Mouse (Mus musculus): ENCODE measurements around the gene Sephs2. TPM values are rescaled to one million over a fixed set of nuclear protein-coding genes. Genes with fewer than 3 reads are reported as not detected.

The Sephs2 gene
- polyA plus RNA-seq (2012; rRNA removed) = 12.9 and 16.0 TPM in 2 replicates

DNA sequence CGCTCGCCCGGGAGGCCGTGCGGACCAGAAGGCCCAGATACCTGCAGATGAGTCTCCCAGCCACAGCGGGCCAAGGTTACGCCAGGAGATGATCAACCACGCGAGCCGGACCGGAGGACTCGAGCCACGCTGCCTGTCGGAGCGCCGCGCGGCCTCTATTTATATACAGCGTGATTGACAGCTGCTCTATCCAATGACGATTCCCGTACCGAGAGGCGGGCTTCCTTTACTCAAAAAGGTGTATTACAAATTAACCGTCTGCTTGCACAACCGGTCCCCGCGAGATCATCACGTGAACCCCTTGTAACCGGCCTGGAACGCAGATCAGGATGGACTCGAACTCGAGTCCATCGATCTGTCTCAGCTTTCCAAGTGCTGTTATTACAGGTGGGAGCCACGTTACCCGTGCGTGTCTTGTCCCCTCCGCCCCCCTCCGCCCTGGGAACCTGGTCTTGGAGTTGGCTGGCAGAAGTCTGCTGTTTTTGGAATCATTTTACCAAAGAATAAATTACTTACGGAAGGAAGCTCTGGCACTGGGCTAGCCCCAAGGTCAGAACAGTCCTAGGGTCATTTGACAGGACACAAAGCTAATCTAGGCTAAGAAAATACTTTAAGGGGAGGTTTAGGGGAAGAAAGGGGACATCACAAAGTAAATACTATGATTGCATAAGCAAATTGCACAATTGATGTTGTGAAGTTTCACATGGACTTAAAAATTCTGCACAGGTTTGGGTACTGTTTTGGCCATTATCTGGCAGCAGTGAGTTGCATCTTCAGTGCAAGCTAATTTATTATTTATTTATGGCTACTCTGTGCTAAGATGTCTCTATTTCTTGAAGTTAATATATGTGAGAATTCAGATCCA, at the start of gene Sephs2:
Gene Sephs2 (minus strand): TSS at position 131 of the 865 bp plus-strand sequence.
- Histone ChIP-seq H3K27ac (ENCODE audit: insufficient read depth, low read length) (peak within 1 kb of the TSS; percentile 83), H3K36me3 (ENCODE audit: control insufficient read depth, insufficient read depth, low read length) (0 out of 2 replicates have a peak, but pooled peaks cover 2% of the 10 kb centered on the region), H3K27me3 (ENCODE audit: control insufficient read depth, insufficient read depth, low read length) (no peaks in the 10 kb centered on the region), H3K4me1 (ENCODE audit: control insufficient read depth, insufficient read depth, insufficient read length) (peaks cover 13% of the 10 kb centered on the region; the same call in 1 of the 2 replicates), H3K4me3 (ENCODE audit: extremely low read depth, insufficient read depth, insufficient read length) (peak within 1 kb of the TSS; percentile 93)
- peak; percentile 91 to 93 for DNase-seq (ENCODE audit: low read depth in 1 of 2, low spot score in 2 of 2)
- TF ChIP-seq CTCF (IDR thresholded peaks at IDR 0.05; ENCODE audit: extremely low read depth, insufficient read depth, insufficient read length, insufficient replicate concordance) (no peak), POLR2A (IDR thresholded peaks at IDR 0.05; ENCODE audit: low read depth, low read length) (peak; percentile 98)
- WGBS = 3% methylated on average over 39 of the region's 39 CpGs

DNA sequence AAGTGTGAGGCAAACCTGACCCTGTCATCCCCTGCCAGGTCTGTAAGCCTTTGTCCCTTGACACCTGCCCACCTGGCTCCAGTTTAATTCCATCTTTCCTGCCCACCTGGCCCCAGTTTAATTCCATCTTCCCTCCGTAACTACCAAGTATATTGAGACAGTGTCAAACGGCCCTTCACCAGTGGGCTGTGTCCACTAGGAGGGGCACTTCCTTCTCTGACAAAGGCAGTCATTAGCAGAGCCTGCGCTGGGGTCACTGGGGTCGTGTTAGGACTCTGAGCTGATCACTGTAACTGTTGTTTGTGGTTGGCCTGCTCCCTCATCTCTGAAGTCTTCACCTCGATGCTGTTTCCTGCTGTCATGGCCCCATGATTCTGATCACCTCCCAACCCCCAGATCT, 48.2 kb upstream of the Sephs2 start:
- DNase-seq (ENCODE audit: low read depth in 1 of 2, low spot score in 2 of 2) = no peak
- Histone ChIP-seq H3K4me1 (ENCODE audit: control insufficient read depth, insufficient read depth, insufficient read length) (no peaks in the 10 kb centered on the region), H3K27ac (ENCODE audit: insufficient read depth, low read length) (no peak overlapping the region), H3K27me3 (ENCODE audit: control insufficient read depth, insufficient read depth, low read length) (no peaks in the 10 kb centered on the region), H3K4me3 (ENCODE audit: extremely low read depth, insufficient read depth, insufficient read length) (no peak overlapping the region), H3K36me3 (ENCODE audit: control insufficient read depth, insufficient read depth, low read length) (peaks cover 31% of the 10 kb centered on the region)
- TF ChIP-seq POLR2A (IDR thresholded peaks at IDR 0.05; ENCODE audit: low read depth, low read length) (no peak), CTCF (IDR thresholded peaks at IDR 0.05; ENCODE audit: extremely low read depth, insufficient read depth, insufficient read length, insufficient replicate concordance) (no peak)
- 60% methylated on average over 5 of the region's 5 CpGs for WGBS

DNA sequence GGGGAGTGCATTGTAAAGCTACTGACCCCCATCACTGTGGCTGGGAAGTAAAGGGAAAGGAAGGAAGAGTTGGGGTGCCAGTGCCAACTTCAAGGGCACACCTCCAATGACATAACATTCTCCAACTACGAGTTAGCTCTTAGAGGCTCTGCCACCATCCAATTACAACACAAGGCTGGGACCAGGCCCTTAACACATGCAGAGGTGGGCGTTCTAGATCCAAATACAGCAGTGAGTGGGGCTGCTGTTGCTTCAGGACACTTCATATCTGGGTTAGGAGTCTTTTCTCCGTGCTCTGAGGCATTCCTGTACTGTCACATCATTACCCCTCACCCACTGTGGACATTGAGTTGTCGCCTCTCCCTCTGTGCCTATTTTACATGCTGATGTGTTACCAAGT, 47.3 kb upstream of the Sephs2 start:
- Histone ChIP-seq H3K27me3 (ENCODE audit: control insufficient read depth, insufficient read depth, low read length) (no peaks in the 10 kb centered on the region), H3K27ac (ENCODE audit: insufficient read depth, low read length) (no peak overlapping the region), H3K36me3 (ENCODE audit: control insufficient read depth, insufficient read depth, low read length) (peaks cover 32% of the 10 kb centered on the region), H3K4me1 (ENCODE audit: control insufficient read depth, insufficient read depth, insufficient read length) (no peaks in the 10 kb centered on the region), H3K4me3 (ENCODE audit: extremely low read depth, insufficient read depth, insufficient read length) (no peak overlapping the region)
- no peak for DNase-seq (ENCODE audit: low read depth in 1 of 2, low spot score in 2 of 2)
- 91% methylated on average over 4 of the region's 4 CpGs for WGBS
- TF ChIP-seq POLR2A (IDR thresholded peaks at IDR 0.05; ENCODE audit: low read depth, low read length) = no peak
- no peak for TF ChIP-seq CTCF (IDR thresholded peaks at IDR 0.05; ENCODE audit: extremely low read depth, insufficient read depth, insufficient read length, insufficient replicate concordance)

DNA sequence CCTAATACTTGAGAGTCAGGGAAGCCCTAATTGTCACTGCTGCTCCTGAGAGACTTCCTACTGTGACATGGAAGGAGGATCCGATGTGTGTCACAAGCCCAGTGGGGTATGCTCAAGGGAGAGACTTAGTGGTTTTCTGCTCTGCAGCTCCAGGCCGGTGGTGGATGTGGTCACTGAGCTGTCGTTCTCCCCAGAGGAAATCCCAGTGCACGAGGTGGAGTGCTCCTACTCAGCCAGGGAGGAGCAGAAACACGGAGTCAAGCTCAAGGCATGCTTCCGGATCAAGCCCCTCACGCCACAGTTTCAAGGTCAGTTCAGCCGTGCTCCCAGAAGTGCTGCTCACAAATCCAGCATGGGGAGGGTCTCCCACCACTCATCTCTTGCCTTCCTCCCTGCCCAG, 40.1 kb upstream of the Sephs2 start:
- Histone ChIP-seq H3K27ac (ENCODE audit: insufficient read depth, low read length) (no peak overlapping the region), H3K4me1 (ENCODE audit: control insufficient read depth, insufficient read depth, insufficient read length) (no peaks in the 10 kb centered on the region), H3K27me3 (ENCODE audit: control insufficient read depth, insufficient read depth, low read length) (no peaks in the 10 kb centered on the region), H3K4me3 (ENCODE audit: extremely low read depth, insufficient read depth, insufficient read length) (no peak overlapping the region), H3K36me3 (ENCODE audit: control insufficient read depth, insufficient read depth, low read length) (peaks cover 49% of the 10 kb centered on the region)
- no peak for TF ChIP-seq CTCF (IDR thresholded peaks at IDR 0.05; ENCODE audit: extremely low read depth, insufficient read depth, insufficient read length, insufficient replicate concordance)
- no peak for TF ChIP-seq POLR2A (IDR thresholded peaks at IDR 0.05; ENCODE audit: low read depth, low read length)
- WGBS = 37% methylated on average over 8 of the region's 8 CpGs
- DNase-seq (ENCODE audit: low read depth in 1 of 2, low spot score in 2 of 2) = no peak

DNA sequence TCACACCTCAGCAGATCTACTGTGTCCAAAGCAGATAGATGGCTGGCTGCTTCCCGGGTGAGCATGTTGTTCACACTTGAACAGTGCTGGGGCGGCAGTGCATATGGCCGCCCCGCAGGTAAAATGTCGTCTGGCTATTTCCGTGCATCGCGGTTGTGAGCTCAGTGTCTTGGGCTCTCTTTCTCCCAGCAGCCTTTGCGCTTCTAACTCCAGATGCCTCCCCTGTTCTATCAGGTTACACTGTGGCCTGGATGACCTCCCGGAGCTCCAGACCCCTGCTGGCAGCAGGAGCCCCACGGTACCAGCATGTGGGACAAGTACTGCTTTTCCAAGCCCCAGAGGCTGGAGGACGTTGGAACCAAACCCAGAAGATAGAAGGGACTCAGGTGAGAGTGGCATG, 36.1 kb upstream of the Sephs2 start:
- Histone ChIP-seq H3K27ac (ENCODE audit: insufficient read depth, low read length) (no peak overlapping the region), H3K27me3 (ENCODE audit: control insufficient read depth, insufficient read depth, low read length) (no peaks in the 10 kb centered on the region), H3K36me3 (ENCODE audit: control insufficient read depth, insufficient read depth, low read length) (peaks cover 48% of the 10 kb centered on the region), H3K4me3 (ENCODE audit: extremely low read depth, insufficient read depth, insufficient read length) (no peak overlapping the region), H3K4me1 (ENCODE audit: control insufficient read depth, insufficient read depth, insufficient read length) (no peaks in the 10 kb centered on the region)
- TF ChIP-seq POLR2A (IDR thresholded peaks at IDR 0.05; ENCODE audit: low read depth, low read length) (no peak), CTCF (IDR thresholded peaks at IDR 0.05; ENCODE audit: extremely low read depth, insufficient read depth, insufficient read length, insufficient replicate concordance) (no peak)
- WGBS = 93% methylated on average over 12 of the region's 12 CpGs
- DNase-seq (ENCODE audit: low read depth in 1 of 2, low spot score in 2 of 2) = no peak

DNA sequence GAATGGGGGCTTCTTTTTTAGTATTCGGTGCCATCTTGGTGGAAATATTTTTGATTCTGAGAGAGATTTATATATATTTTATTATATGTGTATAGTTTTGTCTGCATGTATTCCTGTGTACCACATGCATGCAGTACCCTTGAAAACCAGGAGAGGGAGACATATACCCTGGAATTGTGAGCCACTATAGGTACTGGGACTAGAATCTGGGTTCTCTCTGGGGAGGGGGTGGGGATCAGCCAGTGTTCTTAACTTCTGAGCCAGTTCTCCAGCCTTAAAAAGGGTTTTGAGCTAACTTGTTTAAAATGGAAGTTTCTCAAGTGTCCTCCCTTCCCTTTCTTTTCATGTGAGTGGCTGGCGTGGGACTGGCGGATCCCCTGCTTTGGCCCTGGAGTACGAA, 35.0 kb upstream of the Sephs2 start:
- Histone ChIP-seq H3K27ac (ENCODE audit: insufficient read depth, low read length) (no peak overlapping the region), H3K27me3 (ENCODE audit: control insufficient read depth, insufficient read depth, low read length) (no peaks in the 10 kb centered on the region), H3K4me3 (ENCODE audit: extremely low read depth, insufficient read depth, insufficient read length) (no peak overlapping the region), H3K36me3 (ENCODE audit: control insufficient read depth, insufficient read depth, low read length) (peaks cover 46% of the 10 kb centered on the region), H3K4me1 (ENCODE audit: control insufficient read depth, insufficient read depth, insufficient read length) (no peaks in the 10 kb centered on the region)
- TF ChIP-seq CTCF (IDR thresholded peaks at IDR 0.05; ENCODE audit: extremely low read depth, insufficient read depth, insufficient read length, insufficient replicate concordance) (no peak), POLR2A (IDR thresholded peaks at IDR 0.05; ENCODE audit: low read depth, low read length) (no peak)
- 89% methylated on average over 4 of the region's 4 CpGs for WGBS
- DNase-seq (ENCODE audit: low read depth in 1 of 2, low spot score in 2 of 2) = no peak

DNA sequence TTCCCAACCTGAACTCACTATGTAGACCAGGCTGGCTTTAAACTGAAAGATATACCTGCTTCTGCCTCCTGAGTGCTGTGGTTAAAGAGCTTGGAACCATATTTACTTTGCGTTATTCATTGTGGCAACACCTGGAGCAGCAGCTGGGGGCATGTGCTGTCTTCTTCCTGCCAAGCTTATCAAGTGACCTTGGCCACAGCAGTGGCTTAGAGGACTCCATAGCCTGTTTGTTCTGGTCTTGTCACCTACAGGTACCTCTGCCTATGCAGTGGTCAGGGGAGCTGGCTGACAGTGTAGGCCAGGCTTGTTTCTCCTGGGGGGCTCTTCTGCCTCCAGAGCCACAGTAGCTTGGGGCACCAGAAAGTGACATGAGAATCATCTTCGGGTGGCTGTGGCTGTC, 34.6 kb upstream of the Sephs2 start:
- TF ChIP-seq POLR2A (IDR thresholded peaks at IDR 0.05; ENCODE audit: low read depth, low read length) (no peak), CTCF (IDR thresholded peaks at IDR 0.05; ENCODE audit: extremely low read depth, insufficient read depth, insufficient read length, insufficient replicate concordance) (no peak)
- H3K4me1 ChIP-seq (ENCODE audit: control insufficient read depth, insufficient read depth, insufficient read length) = no peaks in the 10 kb centered on the region
- WGBS = 72% methylated on average over 2 of the region's 2 CpGs
- peaks cover 43% of the 10 kb centered on the region for H3K36me3 ChIP-seq (ENCODE audit: control insufficient read depth, insufficient read depth, low read length)
- no peaks in the 10 kb centered on the region for H3K27me3 ChIP-seq (ENCODE audit: control insufficient read depth, insufficient read depth, low read length)
- H3K27ac ChIP-seq (ENCODE audit: insufficient read depth, low read length) = no peak overlapping the region
- DNase-seq (ENCODE audit: low read depth in 1 of 2, low spot score in 2 of 2) = no peak
- no peak overlapping the region for H3K4me3 ChIP-seq (ENCODE audit: extremely low read depth, insufficient read depth, insufficient read length)
